Mouse (Mus musculus) MEL (cell line): ENCODE measurements at regions not wholly inside any gene's neighbourhood (a gene's known extent, or its start where the extent isn't known, plus 50 kb on each side); places are given as distances from the start of the nearest gene placed in this dataset.

ENCODE experiments used
- DNase-seq: peaks from one replicate; pipeline ENCODE4 v3.0.0; 2011; ENCODE audit warnings: low read depth, low spot score
- H3K27ac ChIP-seq: 2 replicates; pipeline ENCODE4 v1.5.1; 2012; ENCODE audit warnings: low read depth, mild to moderate bottlenecking, control low read depth, low read length, moderate library complexity; ENCODE audit not compliant: control insufficient read depth
- H3K27me3 ChIP-seq, 2 experiments: fragments of 150-350 bp in 1 of 2; sonication (generic) in 1 of 2; 2 replicates each; pipeline ENCODE4 v1.6.1; 2012; ENCODE audit warnings: low read length in 2 of 2, mild to moderate bottlenecking in 2 of 2, improper control_type of control experiment in 1 of 2, moderate library complexity in 1 of 2; ENCODE audit not compliant: insufficient read depth in 2 of 2, control insufficient read depth in 1 of 2
- H3K36me3 ChIP-seq, 2 experiments: 2 replicates each; pipeline ENCODE4 v1.6.1; 2012 to 2014; ENCODE audit warnings: low read length in 2 of 2, improper control_type of control experiment in 1 of 2, inconsistent platforms in 1 of 2, mild to moderate bottlenecking in 1 of 2; ENCODE audit not compliant: insufficient read depth in 2 of 2, control insufficient read depth in 1 of 2
- H3K4me1 ChIP-seq, 2 experiments: fragments of 150-350 bp in 1 of 2; sonication (generic) in 1 of 2; 2 replicates each; pipeline ENCODE4 v1.6.1; 2012; ENCODE audit warnings: low read length in 2 of 2, improper control_type of control experiment in 1 of 2, mild to moderate bottlenecking in 1 of 2; ENCODE audit not compliant: insufficient read depth in 2 of 2, control insufficient read depth in 1 of 2
- H3K4me3 ChIP-seq, 2 experiments: fragments of 150-350 bp in 1 of 2; sonication (generic) in 1 of 2; 2 replicates each; pipeline ENCODE4 v1.5.1; 2012; ENCODE audit warnings: low read depth in 2 of 2, low read length in 2 of 2, mild to moderate bottlenecking in 2 of 2, moderate library complexity in 2 of 2, control low read depth in 1 of 2, improper control_type of control experiment in 1 of 2; ENCODE audit not compliant: control insufficient read depth in 1 of 2, insufficient read depth in 1 of 2
- H3K79me2 ChIP-seq: 2 replicates; pipeline ENCODE4 v1.6.1; 2012; ENCODE audit warnings: mild to moderate bottlenecking, low read length, moderate library complexity; ENCODE audit not compliant: control insufficient read depth, poor library complexity, insufficient read depth
- H3K9ac ChIP-seq: 2 replicates; pipeline ENCODE4 v1.6.1; 2012; ENCODE audit warnings: low read depth, mild to moderate bottlenecking, control low read depth, low read length, moderate library complexity; ENCODE audit not compliant: control insufficient read depth, poor library complexity, severe bottlenecking
- H3K9me3 ChIP-seq: fragments of 150-350 bp; sonication (generic); replicated peaks from 2 replicates; pipeline ENCODE4 v1.6.1; 2012; ENCODE audit warnings: mild to moderate bottlenecking, low read length, improper control_type of control experiment, moderate library complexity; ENCODE audit not compliant: insufficient read depth
- CTCF ChIP-seq, 3 experiments: IDR thresholded peaks in 2 of 3; conservative IDR thresholded peaks in 1 of 3; 2 replicates each; pipeline ENCODE4 v1.5.1; 2011 to 2012; ENCODE audit warnings: low read length in 3 of 3, low read depth in 2 of 3, mild to moderate bottlenecking in 2 of 3, improper control_type of control experiment in 1 of 3, inconsistent platforms in 1 of 3, mixed read lengths in 1 of 3, moderate library complexity in 1 of 3; ENCODE audit not compliant: control insufficient read depth in 1 of 3, insufficient read depth in 1 of 3, poor library complexity in 1 of 3, severe bottlenecking in 1 of 3
- EP300 ChIP-seq, 2 experiments: IDR thresholded peaks; 2 replicates each; pipeline ENCODE4 v1.6.1; 2011; ENCODE audit warnings: improper control_type of control experiment in 2 of 2, low read length in 2 of 2, low read depth in 1 of 2, mild to moderate bottlenecking in 1 of 2
- ETS1 ChIP-seq: IDR thresholded peaks from 2 replicates; pipeline ENCODE4 v1.6.1; 2012; ENCODE audit warnings: low read depth, mild to moderate bottlenecking, inconsistent platforms, low read length, improper control_type of control experiment, moderate library complexity
- GABPA ChIP-seq: IDR thresholded peaks from 2 replicates; pipeline ENCODE4 v1.6.1; 2012; ENCODE audit warnings: low read depth, mild to moderate bottlenecking, inconsistent platforms, low read length, improper control_type of control experiment, moderate library complexity
- GATA1 ChIP-seq: IDR thresholded peaks from 2 replicates; pipeline ENCODE4 v1.6.1; 2011; ENCODE audit warnings: low read depth, low read length, improper control_type of control experiment
- MAZ ChIP-seq: IDR thresholded peaks from 2 replicates; pipeline ENCODE4 v1.6.1; 2012; ENCODE audit warnings: low read depth, mild to moderate bottlenecking, inconsistent platforms, low read length, improper control_type of control experiment
- MYC ChIP-seq: IDR thresholded peaks from 2 replicates; pipeline ENCODE4 v1.6.1; 2011; ENCODE audit warnings: low read depth, mild to moderate bottlenecking, low read length, improper control_type of control experiment, moderate library complexity
- NRF1 ChIP-seq: IDR thresholded peaks from 2 replicates; pipeline ENCODE4 v1.6.1; 2014; ENCODE audit warnings: low read depth, mild to moderate bottlenecking, inconsistent platforms, low read length, improper control_type of control experiment, moderate library complexity; ENCODE audit not compliant: poor library complexity, insufficient read depth, severe bottlenecking
- POLR2AphosphoS2 ChIP-seq: IDR thresholded peaks from 2 replicates; pipeline ENCODE4 v1.6.1; 2011; ENCODE audit warnings: low read length, improper control_type of control experiment
- TBP ChIP-seq: IDR thresholded peaks from 2 replicates; pipeline ENCODE4 v1.8.0; 2011; ENCODE audit warnings: low read depth, low read length, improper control_type of control experiment
- TCF12 ChIP-seq: IDR thresholded peaks from 2 replicates; pipeline ENCODE4 v1.6.1; 2014; ENCODE audit warnings: low read depth, mild to moderate bottlenecking, inconsistent platforms, low read length, improper control_type of control experiment, moderate library complexity
- ZMIZ1 ChIP-seq: IDR thresholded peaks from 2 replicates; pipeline ENCODE4 v1.6.1; 2012; ENCODE audit warnings: low read depth, mild to moderate bottlenecking, inconsistent platforms, low read length, improper control_type of control experiment, moderate library complexity
- ZNF384 ChIP-seq: IDR thresholded peaks from 2 replicates; pipeline ENCODE4 v1.6.1; 2012; ENCODE audit warnings: low read depth, mild to moderate bottlenecking, inconsistent platforms, low read length, improper control_type of control experiment

DNA sequence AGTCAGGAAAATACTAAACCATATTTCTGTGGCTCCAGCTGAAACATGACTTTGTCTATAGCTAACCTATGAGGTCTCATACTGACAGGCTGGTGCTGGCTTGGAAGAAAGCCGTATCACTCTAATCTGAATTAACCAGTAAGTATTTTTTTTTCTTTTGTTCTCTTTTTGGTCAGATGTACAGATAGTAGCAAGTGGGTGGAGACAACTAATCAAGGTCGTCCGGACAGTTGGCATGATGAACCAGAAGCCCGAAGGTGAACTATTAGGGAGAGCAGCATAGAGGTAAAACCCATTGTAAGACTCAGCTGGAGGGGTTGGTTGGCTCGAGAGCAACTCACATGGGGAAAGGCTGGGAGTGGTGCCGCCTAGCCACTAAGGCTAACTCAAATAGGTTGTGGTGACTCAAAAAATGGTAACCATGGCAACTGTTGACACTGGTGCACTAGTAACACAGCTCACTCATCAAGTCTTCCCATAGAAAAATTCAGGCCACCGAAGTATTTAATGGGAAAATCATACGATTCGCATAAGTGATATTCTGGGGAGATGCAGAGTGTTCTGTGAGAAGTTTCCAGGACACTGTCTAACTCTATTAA, 50.3 kb upstream of the Csf1 start:
- no peak overlapping the region for H3K9ac ChIP-seq
- peak overlapping the region in 1 of 2 experiments; percentile 28; a peak in 2 of 4 replicates for H3K4me3 ChIP-seq
- H3K27me3 ChIP-seq = peaks cover 0 to 5% of the 10 kb centered on the region in 2 experiments
- no peak overlapping the region for H3K27ac ChIP-seq
- H3K4me1 ChIP-seq = peaks cover 20 to 26% of the 10 kb centered on the region in 2 experiments
- peak; percentile 35 for DNase-seq
- H3K36me3 ChIP-seq = peaks cover 0 to 26% of the 10 kb centered on the region in 2 experiments; a peak in 2 of 4 replicates
- H3K9me3 ChIP-seq = no peaks in the 10 kb centered on the region
- H3K79me2 ChIP-seq = no peaks in the 10 kb centered on the region
- TF ChIP-seq CTCF (IDR thresholded peaks at IDR 0.05 in 2 of 3, conservative IDR thresholded peaks at IDR 0.05 in 1 of 3; ENCODE audit: control insufficient read depth in 1 of 3, insufficient read depth in 1 of 3, low read depth in 2 of 3, low read length in 3 of 3, poor library complexity in 1 of 3, severe bottlenecking in 1 of 3) (no peak), MYC (no peak), EP300 (IDR thresholded peaks at IDR 0.05; ENCODE audit: low read depth in 1 of 2, low read length in 2 of 2) (peak; percentile 15 to 55; a peak in 1 of 4 replicates), ETS1 (peak; percentile 47; the same call in 1 of the 2 replicates), TBP (peak; percentile 61), GATA1 (peak; percentile 41; the same call in 1 of the 2 replicates), NRF1 (no peak), ZMIZ1 (peak; percentile 79), POLR2AphosphoS2 (no peak), ZNF384 (peak; percentile 81), TCF12 (peak; percentile 21; the same call in 1 of the 2 replicates), MAZ (no peak), GABPA (no peak)
